Comparison of ENCODE assay signal across 27 mouse cellular contexts in genomic region chr3:103517376-103518304, GRCm38 (mm10). TPM values are rescaled to one million over a fixed set of nuclear protein-coding genes. Genes with fewer than 3 reads are reported as not detected.
A peak's percentile ranks its signal among the peaks of the same experiment; 100 is the strongest.
DNase-seq lines count a peak whose midpoint lies in the region; ATAC-seq lines count a peak whose summit lies in the region.
"Had no signal": no experiment of that assay in that cellular context is flagged by ENCODE, and none has a peak within 500 bp of the region (broad histone marks: within the 10 kb centered on the region; RNA-seq: fewer than 3 reads in every experiment).

No protein-coding gene starts in this region.

- no peaks in the 10 kb centered on the region for H3K9me3 ChIP-seq in forebrain, embryonic 15.5 days
- H3K9me3 ChIP-seq in forebrain, embryonic 16.5 days (ENCODE audit: control insufficient read depth, low read length) = no peaks in the 10 kb centered on the region
- H3K9me3 ChIP-seq: embryonic facial prominence, embryonic 12.5 days; G1E; limb, embryonic 10.5 days; liver, embryonic 15.5 days; neural tube, embryonic 13.5 days had no signal

- no peak for ATAC-seq in forebrain, embryonic 15.5 days (replicated peaks)
- ATAC-seq in forebrain, embryonic 16.5 days = no peak
- ATAC-seq: Patski had no signal

- no peaks in the 10 kb centered on the region for H3K27me3 ChIP-seq in forebrain, embryonic 15.5 days
- no peaks in the 10 kb centered on the region for H3K27me3 ChIP-seq in forebrain, embryonic 16.5 days (replicated peaks; ENCODE audit: control insufficient read depth, insufficient read depth, low read length)
- H3K27me3 ChIP-seq: CH12.LX; embryonic facial prominence, embryonic 12.5 days; liver, embryonic 15.5 days; neural tube, embryonic 13.5 days had no signal

- no peak overlapping the region for H3K4me3 ChIP-seq in forebrain, embryonic 15.5 days
- H3K4me3 ChIP-seq in forebrain, embryonic 16.5 days (replicated peaks; ENCODE audit: low read length) = no peak overlapping the region
- H3K4me3 ChIP-seq: embryonic facial prominence, embryonic 12.5 days; left cerebral cortex, adult 2 months; limb, embryonic 10.5 days; liver, embryonic 15.5 days; neural tube, embryonic 13.5 days had no signal

- H3K4me2 ChIP-seq in forebrain, embryonic 15.5 days (replicated peaks) = no peak overlapping the region
- no peak overlapping the region for H3K4me2 ChIP-seq in forebrain, embryonic 16.5 days (ENCODE audit: low read length)
- H3K4me2 ChIP-seq: embryonic facial prominence, embryonic 12.5 days; liver, embryonic 15.5 days; neural tube, embryonic 13.5 days had no signal

- intact Hi-C loops in left cerebral cortex, postnatal 4 days (cut with DNase I) = no loop called here

- peaks cover 7% of the 10 kb centered on the region for H3K4me1 ChIP-seq in forebrain, embryonic 15.5 days
- peaks cover 6% of the 10 kb centered on the region; the same call in 1 of the 2 replicates for H3K4me1 ChIP-seq in forebrain, embryonic 16.5 days (replicated peaks; ENCODE audit: control insufficient read depth, insufficient read depth, low read length)
- H3K4me1 ChIP-seq: embryonic facial prominence, embryonic 12.5 days; liver, embryonic 15.5 days had no signal

- H3K27ac ChIP-seq in forebrain, embryonic 15.5 days (replicated peaks) = 0 out of 2 replicates have a peak overlapping the region, but pooled peaks have one; percentile 11
- no peak overlapping the region for H3K27ac ChIP-seq in forebrain, embryonic 16.5 days (ENCODE audit: low read length)
- H3K27ac ChIP-seq: embryonic facial prominence, embryonic 12.5 days; limb, embryonic 10.5 days; liver, embryonic 15.5 days; macrophage; neural tube, embryonic 13.5 days had no signal

- WGBS in forebrain, embryonic 15.5 days = 45% methylated on average over 8 of the region's 8 CpGs
- WGBS in forebrain, embryonic 16.5 days = 52% methylated on average over 8 of the region's 8 CpGs

- DNase-seq in left cerebral cortex, postnatal 4 days = peak; percentile 51
- DNase-seq in left cerebral cortex, adult 8-10 months (ENCODE audit: low spot score in 2 of 2) = no peak
- peak; percentile 76 for DNase-seq in brain, adult 2 months (ENCODE audit: low read depth, low spot score)
- DNase-seq in cerebellum, adult 8-10 months = peak; percentile 45
- DNase-seq in embryo, embryonic 11 days = no peak
- DNase-seq in layer of hippocampus, adult 9-10 months (ENCODE audit: low spot score) = no peak
- DNase-seq: adrenal gland, postnatal 36 days; B cell, adult 2 months; gastrocnemius, postnatal 36 days; heart, postnatal 36 days; kidney, adult 18-20 months; kidney, postnatal 4 days; liver; thymus, postnatal 14 days had no signal

- H3K36me3 ChIP-seq in forebrain, embryonic 15.5 days = no peaks in the 10 kb centered on the region
- no peaks in the 10 kb centered on the region for H3K36me3 ChIP-seq in forebrain, embryonic 16.5 days (ENCODE audit: control insufficient read depth, insufficient read depth)
- H3K36me3 ChIP-seq: embryonic facial prominence, embryonic 12.5 days; G1E; limb, embryonic 10.5 days; liver, embryonic 15.5 days; neural tube, embryonic 13.5 days had no signal

- H3K9ac ChIP-seq in forebrain, embryonic 15.5 days (replicated peaks) = no peak overlapping the region
- no peak overlapping the region for H3K9ac ChIP-seq in forebrain, embryonic 16.5 days (replicated peaks; ENCODE audit: low read depth, low read length)
- H3K9ac ChIP-seq: embryonic facial prominence, embryonic 12.5 days; liver, embryonic 15.5 days; neural tube, embryonic 13.5 days had no signal

RNA-seq across cellular contexts. Expression of gene Syt6, which starts 57.4 kb away (rescaled TPM):
- polyA plus RNA-seq in forebrain, embryonic 15.5 days (2015; fragmentation: Nextera tagmentation; extraction: Ambion mirVana) = 19.2 and 22.1 TPM in 2 replicates
- 23.5 and 25.4 TPM in 2 replicates for polyA plus RNA-seq in forebrain, embryonic 16.5 days (2015; fragmentation: Nextera tagmentation; extraction: Ambion mirVana)
- total RNA-seq in left cerebral cortex, postnatal 4 days (2021) = 10 to 100 TPM; 25.8 to 26.9 TPM
- 10 to 100 TPM; 25.7 to 35.4 (median 32.3) TPM for total RNA-seq in left cerebral cortex, adult 8-10 months (2022)
- total RNA-seq: adrenal gland, adult 18-20 months; adrenal gland, postnatal 36 days; CH12.LX; gastrocnemius, postnatal 36 days; heart, adult 8-10 months; heart, postnatal 36 days had no signal
- polyA plus RNA-seq: G1E, macrophage, Patski had no signal

Comparison
In these comparisons a context has a peak if more than half of its experiments do, and no peak if none do; other contexts are left out.
1. DNase-seq: peak in left cerebral cortex, postnatal 4 days (single experiment), brain, adult 2 months (single experiment) and cerebellum, adult 8-10 months (single experiment); none in left cerebral cortex, adult 8-10 months (0 of 2), embryo, embryonic 11 days (single experiment) and layer of hippocampus, adult 9-10 months (single experiment).